Mouse (Mus musculus): Measurements from ENCODE around the gene Rsph1. TPM values are rescaled to one million over a fixed set of nuclear protein-coding genes. Genes with fewer than 3 reads are reported as not detected.

Gene Rsph1
- total and polyA plus RNA-seq, 3 experiments, result not detected

- peaks cover 7% of the 10 kb centered on the region for H3K27me3 ChIP-seq (replicated peaks)
- dilution Hi-C loops (cut with MboI; ENCODE audit: extremely low pct_ligation_motif_present, extremely low pct_unique_long_range_greater_than_20kb, low sequenced_read_pairs), result no loop called here
- no peak within 1 kb of the TSS for H3K4me2 ChIP-seq (ENCODE audit: insufficient read depth, low read depth, poor library complexity, severe bottlenecking)
- no peaks in the 10 kb centered on the region for H3K36me3 ChIP-seq (replicated peaks in 1 of 2; ENCODE audit: control insufficient read depth in 1 of 2, insufficient read depth in 1 of 2, low read length in 1 of 2)
- H3K9ac ChIP-seq (ENCODE audit: insufficient read depth, low read depth), result no peak within 1 kb of the TSS
- TF ChIP-seq SMC3 (IDR thresholded peaks at IDR 0.05; ENCODE audit: low read depth, low read length) (no peak), UBTF (IDR thresholded peaks at IDR 0.05; ENCODE audit: low read depth, low read length) (no peak), CHD2 (IDR thresholded peaks at IDR 0.05; ENCODE audit: low read length) (no peak), ZC3H11A (IDR thresholded peaks at IDR 0.05; ENCODE audit: low read depth, low read length) (no peak), POLR2AphosphoS2 (IDR thresholded peaks at IDR 0.05; ENCODE audit: low read depth, low read length) (no peak), BHLHE40 (IDR thresholded peaks at IDR 0.05; ENCODE audit: low read depth, low read length) (no peak), MYC (IDR thresholded peaks at IDR 0.05; ENCODE audit: low read depth, low read length) (no peak), ZMIZ1 (IDR thresholded peaks at IDR 0.05; ENCODE audit: low read depth, low read length) (no peak), JUND (conservative IDR thresholded peaks at IDR 0.05; ENCODE audit: low read depth, low read length) (no peak), MAZ (IDR thresholded peaks at IDR 0.05; ENCODE audit: low read depth, low read length) (no peak)
- no peak within 1 kb of the TSS for H3K27ac ChIP-seq (ENCODE audit: insufficient read depth, low read depth)
- H3K4me3 ChIP-seq (replicated peaks in 1 of 3; ENCODE audit: low read depth in 2 of 3, low read length in 2 of 3, poor library complexity in 1 of 3), result no peak within 1 kb of the TSS
- H3K79me2 ChIP-seq (replicated peaks; ENCODE audit: control insufficient read depth, extremely low read depth, insufficient read depth, poor library complexity, severe bottlenecking), result no peaks in the 10 kb centered on the region
- DNase-seq (ENCODE audit: extremely low read depth), result no peak
- in situ Hi-C loops (cut with MboI; ENCODE audit: low pct_ligation_motif_present, low pct_unique_long_range_greater_than_20kb, low sequenced_read_pairs), result no loop called here
- no peaks in the 10 kb centered on the region for H3K9me3 ChIP-seq (replicated peaks; ENCODE audit: low read length)
- H3K4me1 ChIP-seq (ENCODE audit: control insufficient read depth in 1 of 2, insufficient read depth in 2 of 2), result peaks cover 0 to 6% of the 10 kb centered on the region in 2 experiments; a peak in 2 of 4 replicates
These were observed 69.3 kb downstream of the Rsph1 start, which contains the start of gene Ubash3a for GRCm38 (mm10) chr17:31207771-31208334. Gene Ubash3a, plus strand, starts transcription at chr17:31207873.

Other genes with a start within 250 kb of the Rsph1 start
- 4.6 and 5.2 TPM in 2 replicates for gene Abcg1, start 219.7 kb downstream of the Rsph1 start, total RNA-seq (2012; rRNA removed)
- gene Abcg1, start 219.7 kb downstream of the Rsph1 start, total RNA-seq (2014; rRNA removed), result 1.9 and 2.2 TPM in 2 replicates
- 1.7 and 2.2 TPM in 2 replicates for gene Abcg1, start 219.7 kb downstream of the Rsph1 start, polyA plus RNA-seq (2012; ENCODE audit: insufficient read length, low read depth)
- not detected in 2 replicates for gene Tff3, start 147.7 kb downstream of the Rsph1 start, total RNA-seq (2012; rRNA removed)
- not detected in 2 replicates for gene Tff3, start 147.7 kb downstream of the Rsph1 start, total RNA-seq (2014; rRNA removed)
- not detected in 2 replicates for gene Tff3, start 147.7 kb downstream of the Rsph1 start, polyA plus RNA-seq (2012; ENCODE audit: insufficient read length, low read depth)
- not detected in 2 replicates for gene Tff2, start 133.1 kb downstream of the Rsph1 start, total RNA-seq (2012; rRNA removed)
- gene Tff2, start 133.1 kb downstream of the Rsph1 start, total RNA-seq (2014; rRNA removed), result not detected in 2 replicates
- gene Tff2, start 133.1 kb downstream of the Rsph1 start, polyA plus RNA-seq (2012; ENCODE audit: insufficient read length, low read depth), result not detected in 2 replicates
- 1.1 and 2.2 TPM in 2 replicates for gene Tff1, start 112.1 kb downstream of the Rsph1 start, total RNA-seq (2012; rRNA removed)
- gene Tff1, start 112.1 kb downstream of the Rsph1 start, total RNA-seq (2014; rRNA removed), result 0.54 and 1.6 TPM in 2 replicates
- 0.44 TPM in 1 of 2 replicates, not detected in the other for gene Tff1, start 112.1 kb downstream of the Rsph1 start, polyA plus RNA-seq (2012; ENCODE audit: insufficient read length, low read depth)
- not detected in 2 replicates for gene Tmprss3, start 78.4 kb downstream of the Rsph1 start, total RNA-seq (2012; rRNA removed)
- gene Tmprss3, start 78.4 kb downstream of the Rsph1 start, total RNA-seq (2014; rRNA removed), result not detected in 2 replicates
- not detected in 2 replicates for gene Tmprss3, start 78.4 kb downstream of the Rsph1 start, polyA plus RNA-seq (2012; ENCODE audit: insufficient read length, low read depth)
- 0.08 TPM in 2 replicates for gene Ubash3a, start 69.5 kb downstream of the Rsph1 start, total RNA-seq (2012; rRNA removed)
- gene Ubash3a, start 69.5 kb downstream of the Rsph1 start, total RNA-seq (2014; rRNA removed), result not detected in 2 replicates
- 0.17 and 0.23 TPM in 2 replicates for gene Ubash3a, start 69.5 kb downstream of the Rsph1 start, polyA plus RNA-seq (2012; ENCODE audit: insufficient read length, low read depth)
- 4.7 and 6.6 TPM in 2 replicates for gene Slc37a1, start 9.4 kb upstream of the Rsph1 start, total RNA-seq (2012; rRNA removed)
- gene Slc37a1, start 9.4 kb upstream of the Rsph1 start, total RNA-seq (2014; rRNA removed), result 1.9 and 2.1 TPM in 2 replicates
- 2.2 and 2.4 TPM in 2 replicates for gene Slc37a1, start 9.4 kb upstream of the Rsph1 start, polyA plus RNA-seq (2012; ENCODE audit: insufficient read length, low read depth)
- gene Pde9a, start 108.8 kb upstream of the Rsph1 start, total RNA-seq (2012; rRNA removed), result not detected in 2 replicates
- gene Pde9a, start 108.8 kb upstream of the Rsph1 start, total RNA-seq (2014; rRNA removed), result not detected in 2 replicates
- not detected in 2 replicates for gene Pde9a, start 108.8 kb upstream of the Rsph1 start, polyA plus RNA-seq (2012; ENCODE audit: insufficient read length, low read depth)
- gene Wdr4, start 242.6 kb upstream of the Rsph1 start, total RNA-seq (2012; rRNA removed), result 56.2 and 72.4 TPM in 2 replicates
- gene Wdr4, start 242.6 kb upstream of the Rsph1 start, total RNA-seq (2014; rRNA removed), result 48.3 and 49.0 TPM in 2 replicates
- 51.4 and 61.7 TPM in 2 replicates for gene Wdr4, start 242.6 kb upstream of the Rsph1 start, polyA plus RNA-seq (2012; ENCODE audit: insufficient read length, low read depth)
- 357 and 409 TPM in 2 replicates for gene Ndufv3, start 242.7 kb upstream of the Rsph1 start, total RNA-seq (2012; rRNA removed)
- gene Ndufv3, start 242.7 kb upstream of the Rsph1 start, total RNA-seq (2014; rRNA removed), result 298 and 303 TPM in 2 replicates
- 272 and 292 TPM in 2 replicates for gene Ndufv3, start 242.7 kb upstream of the Rsph1 start, polyA plus RNA-seq (2012; ENCODE audit: insufficient read length, low read depth)